Mouse (Mus musculus) hindbrain, embryonic 11.5 days (tissue): ENCODE measurements around the gene Lipa. TPM values are rescaled to one million over a fixed set of nuclear protein-coding genes. Genes with fewer than 3 reads are reported as not detected.
A peak's percentile ranks its signal among the peaks of the same experiment; 100 is the strongest.

Experiments used
- ATAC-seq: fragments of 200-750 bp; cut with Nextera tagmentation; 2 replicates; pipeline ENCODE4 v1.8.0; 2017; ENCODE audit warnings: mild to moderate bottlenecking, moderate TSS enrichment, moderate library complexity; ENCODE audit not compliant: low FRiP score
- DNase-seq: peaks from one replicate; pipeline ENCODE4 v3.0.0-alpha.2; 2015; ENCODE audit warnings: low spot score
- H3K27ac ChIP-seq: fragments of 300-500 bp; sonication (generic); 2 replicates; pipeline ENCODE4 v1.5.1; 2014; ENCODE audit warnings: mild to moderate bottlenecking, low read depth, low read length
- H3K27me3 ChIP-seq: fragments of 300-500 bp; sonication (generic); 2 replicates; pipeline ENCODE4 v1.6.1; 2014; ENCODE audit warnings: mild to moderate bottlenecking, low read length, moderate library complexity, mixed read lengths; ENCODE audit not compliant: control insufficient read depth, insufficient read depth
- H3K36me3 ChIP-seq: fragments of 300-500 bp; sonication (generic); 2 replicates; pipeline ENCODE4 v1.6.1; 2014; ENCODE audit warnings: mild to moderate bottlenecking, low read length, moderate library complexity, mixed read lengths; ENCODE audit not compliant: control insufficient read depth, insufficient read depth
- H3K4me1 ChIP-seq: fragments of 300-500 bp; sonication (generic); replicated peaks from 2 replicates; pipeline ENCODE4 v1.6.1; 2014; ENCODE audit warnings: low read length, mixed read lengths; ENCODE audit not compliant: control insufficient read depth, insufficient read depth
- H3K4me2 ChIP-seq: fragments of 300-500 bp; sonication (generic); replicated peaks from 2 replicates; pipeline ENCODE4 v1.6.1; 2014; ENCODE audit warnings: mild to moderate bottlenecking, low read depth, low read length
- H3K4me3 ChIP-seq: fragments of 300-500 bp; sonication (generic); 2 replicates; pipeline ENCODE4 v1.5.1; 2014; ENCODE audit warnings: low read depth, low read length
- H3K9ac ChIP-seq: fragments of 300-500 bp; sonication (generic); 2 replicates; pipeline ENCODE4 v1.6.1; 2014; ENCODE audit warnings: low read depth, low read length
- H3K9me3 ChIP-seq: fragments of 300-500 bp; sonication (generic); 2 replicates; pipeline ENCODE4 v1.6.1; 2016; ENCODE audit warnings: low read length; ENCODE audit not compliant: control insufficient read depth
- WGBS: fragments of 180-500 bp; shearing (Covaris S2); extraction: QIAGEN DNeasy Blood & Tissue Kit; methylation state at CpG from one replicate; pipeline ENCODE4 v1.1.7; 2014; 5-methylcytosine and 5-hydroxymethylcytosine counted together
- polyA plus RNA-seq: library from polyadenylated mRNA; unstranded; fragments of >200 nt; fragmentation: Nextera tagmentation; extraction: Ambion mirVana; gene quantifications from 2 replicates; pipeline ENCODE4 v1.2.1, GENCODE M21; 2014

The Lipa gene
- polyA plus RNA-seq, 1 experiment from 2014 or later, result 27.3 TPM

GRCm38 (mm10) chr19:34517812-34518594 is 9.3 kb downstream of the Lipa start:
- H3K36me3 ChIP-seq, result no peaks in the 10 kb centered on the region
- no peak overlapping the region for H3K4me2 ChIP-seq
- ATAC-seq, result no peak
- no peak for DNase-seq
- no peaks in the 10 kb centered on the region for H3K27me3 ChIP-seq
- no peaks in the 10 kb centered on the region for H3K4me1 ChIP-seq
- no peaks in the 10 kb centered on the region for H3K9me3 ChIP-seq
- no peak overlapping the region for H3K4me3 ChIP-seq
- WGBS, result 94% methylated on average over 13 of the region's 13 CpGs
- H3K27ac ChIP-seq, result no peak overlapping the region
- no peak overlapping the region for H3K9ac ChIP-seq

- no peak overlapping the region for H3K4me2 ChIP-seq
- ATAC-seq (no peak), DNase-seq (no peak)
- no peaks in the 10 kb centered on the region for H3K36me3 ChIP-seq
- H3K4me3 ChIP-seq, result no peak overlapping the region
- WGBS, result 89% methylated on average over 3 of the region's 3 CpGs
- H3K27me3 ChIP-seq, result no peaks in the 10 kb centered on the region
- no peaks in the 10 kb centered on the region for H3K9me3 ChIP-seq
- H3K27ac ChIP-seq, result no peak overlapping the region
- no peaks in the 10 kb centered on the region for H3K4me1 ChIP-seq
- no peak overlapping the region for H3K9ac ChIP-seq
Measured at GRCm38 (mm10) chr19:34517197-34517596, 10.1 kb downstream of the Lipa start.

DNA sequence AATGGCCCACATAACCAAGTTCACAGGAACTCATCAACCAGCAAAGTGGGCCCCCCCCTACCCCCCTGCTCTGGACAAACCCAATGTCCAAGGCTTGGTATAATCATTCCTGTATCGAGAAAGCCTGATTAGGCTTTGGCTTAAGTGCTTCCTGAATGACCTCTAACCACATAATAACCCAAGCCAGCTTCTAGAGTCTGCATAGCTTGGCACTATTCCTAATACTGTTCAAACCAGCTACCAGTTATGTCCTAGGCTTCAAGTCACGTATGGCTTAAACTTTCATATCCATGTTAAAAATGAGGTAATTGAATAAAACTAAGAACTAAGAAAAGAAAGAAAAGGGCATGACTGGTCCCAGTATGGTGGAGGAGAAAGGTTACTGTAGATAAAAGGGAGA is 10.9 kb downstream of the Lipa start:
- Histone ChIP-seq H3K9me3 (no peaks in the 10 kb centered on the region), H3K4me1 (no peaks in the 10 kb centered on the region), H3K9ac (no peak overlapping the region), H3K27ac (no peak overlapping the region), H3K4me3 (no peak overlapping the region), H3K4me2 (no peak overlapping the region), H3K36me3 (no peaks in the 10 kb centered on the region), H3K27me3 (no peaks in the 10 kb centered on the region)
- no peak for ATAC-seq
- DNase-seq, result no peak
- 97% methylated on average over 2 of the region's 2 CpGs for WGBS

GRCm38 (mm10) chr19:34515681-34516080 is 11.6 kb downstream of the Lipa start:
- Histone ChIP-seq H3K27ac (no peak overlapping the region), H3K4me2 (no peak overlapping the region), H3K27me3 (no peaks in the 10 kb centered on the region), H3K4me1 (no peaks in the 10 kb centered on the region), H3K9ac (no peak overlapping the region), H3K4me3 (no peak overlapping the region), H3K9me3 (no peaks in the 10 kb centered on the region), H3K36me3 (no peaks in the 10 kb centered on the region)
- 81% methylated on average over 3 of the region's 3 CpGs for WGBS
- ATAC-seq (no peak), DNase-seq (no peak)

DNA sequence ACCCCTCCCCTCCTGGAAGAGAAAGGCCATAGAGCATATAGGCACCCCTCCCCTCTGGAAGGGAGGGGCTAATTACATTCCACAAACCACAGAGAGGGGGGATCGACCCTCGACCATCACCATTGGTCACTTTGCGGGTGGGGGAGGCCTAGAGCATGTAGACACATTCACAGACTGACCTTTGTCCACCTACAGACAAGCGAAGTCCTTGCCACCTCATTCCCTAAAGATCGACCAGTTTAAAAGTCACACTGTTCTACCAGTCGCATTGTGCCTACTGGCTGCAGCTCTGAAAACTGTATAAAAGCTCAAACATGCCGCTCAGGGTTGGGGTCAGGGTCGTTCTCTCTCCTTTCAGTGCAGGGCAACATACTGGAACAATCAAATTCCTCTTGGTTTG is 15.7 kb downstream of the Lipa start:
- Histone ChIP-seq H3K4me3 (no peak overlapping the region), H3K27ac (no peak overlapping the region), H3K36me3 (no peaks in the 10 kb centered on the region), H3K9ac (no peak overlapping the region), H3K4me1 (no peaks in the 10 kb centered on the region), H3K4me2 (no peak overlapping the region), H3K27me3 (no peaks in the 10 kb centered on the region), H3K9me3 (no peaks in the 10 kb centered on the region)
- 51% methylated on average over 8 of the region's 8 CpGs for WGBS
- ATAC-seq (no peak), DNase-seq (no peak)

GRCm38 (mm10) chr19:34510717-34511116 is 16.6 kb downstream of the Lipa start:
- Histone ChIP-seq H3K36me3 (no peaks in the 10 kb centered on the region), H3K9ac (no peak overlapping the region), H3K27ac (no peak overlapping the region), H3K27me3 (no peaks in the 10 kb centered on the region), H3K4me2 (no peak overlapping the region), H3K4me1 (no peaks in the 10 kb centered on the region), H3K9me3 (no peaks in the 10 kb centered on the region), H3K4me3 (no peak overlapping the region)
- 92% methylated on average over 5 of the region's 5 CpGs for WGBS
- ATAC-seq (no peak), DNase-seq (no peak)

GRCm38 (mm10) chr19:34505161-34505721 is 22.0 kb downstream of the Lipa start:
- no peaks in the 10 kb centered on the region for H3K36me3 ChIP-seq
- H3K9me3 ChIP-seq, result no peaks in the 10 kb centered on the region
- no peaks in the 10 kb centered on the region for H3K27me3 ChIP-seq
- H3K4me2 ChIP-seq, result no peak overlapping the region
- no peak overlapping the region for H3K27ac ChIP-seq
- DNase-seq (no peak), ATAC-seq (no peak)
- 93% methylated on average over 12 of the region's 12 CpGs for WGBS
- H3K4me3 ChIP-seq, result no peak overlapping the region
- H3K4me1 ChIP-seq, result no peaks in the 10 kb centered on the region
- no peak overlapping the region for H3K9ac ChIP-seq

DNA sequence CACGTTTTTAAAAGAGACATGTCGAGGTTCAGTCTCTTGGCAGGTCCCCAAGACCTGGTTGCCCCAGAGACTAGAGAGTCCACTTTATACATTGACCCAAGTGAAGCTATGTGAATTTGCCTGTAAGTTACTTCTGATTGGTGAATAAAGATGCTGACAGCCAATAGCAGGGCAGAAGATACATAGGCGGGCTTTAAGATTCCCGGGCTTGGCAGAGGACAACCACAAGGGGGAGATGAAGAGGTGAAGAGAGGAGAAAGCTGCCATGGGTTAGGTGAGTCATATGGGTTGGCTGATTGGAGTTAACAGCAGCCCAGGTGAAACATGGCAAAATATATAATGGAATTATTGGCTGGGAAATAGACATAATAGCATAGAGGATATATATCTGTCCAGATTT is 26.5 kb downstream of the Lipa start:
- no peak overlapping the region for H3K4me2 ChIP-seq
- no peaks in the 10 kb centered on the region for H3K36me3 ChIP-seq
- H3K4me1 ChIP-seq, result no peaks in the 10 kb centered on the region
- H3K9ac ChIP-seq, result no peak overlapping the region
- 59% methylated on average over 4 of the region's 4 CpGs for WGBS
- DNase-seq (peak; percentile 58), ATAC-seq (peak; percentile 67; the same call in 1 of the 2 replicates)
- no peak overlapping the region for H3K4me3 ChIP-seq
- no peaks in the 10 kb centered on the region for H3K27me3 ChIP-seq
- H3K9me3 ChIP-seq, result no peaks in the 10 kb centered on the region
- H3K27ac ChIP-seq, result no peak overlapping the region

GRCm38 (mm10) chr19:34496353-34496752 is 30.9 kb downstream of the Lipa start:
- no peaks in the 10 kb centered on the region for H3K27me3 ChIP-seq
- 95% methylated on average over 1 of the region's 1 CpGs for WGBS
- no peak overlapping the region for H3K27ac ChIP-seq
- H3K4me2 ChIP-seq, result no peak overlapping the region
- H3K36me3 ChIP-seq, result no peaks in the 10 kb centered on the region
- no peak for DNase-seq
- no peak overlapping the region for H3K4me3 ChIP-seq
- no peaks in the 10 kb centered on the region for H3K4me1 ChIP-seq
- H3K9me3 ChIP-seq, result no peaks in the 10 kb centered on the region
- no peak overlapping the region for H3K9ac ChIP-seq
- ATAC-seq, result no peak
